Mouse (Mus musculus): Measurements from ENCODE around the gene Dmrta2. TPM values are rescaled to one million over a fixed set of nuclear protein-coding genes. Genes with fewer than 3 reads are reported as not detected.
A peak's percentile ranks its signal among the peaks of the same experiment; 100 is the strongest.

Gene Dmrta2
- polyA plus RNA-seq, 1 experiment from 2014 or later, result 5.9 TPM

- no peak overlapping the region for H3K9ac ChIP-seq (ENCODE audit: low read length)
- DNase-seq (ENCODE audit: low spot score) (no peak), ATAC-seq (no peak)
- no peak overlapping the region for H3K27ac ChIP-seq (ENCODE audit: low read depth, low read length)
- no peak overlapping the region for H3K4me3 ChIP-seq (ENCODE audit: low read depth, low read length)
- no peak overlapping the region for H3K4me2 ChIP-seq (ENCODE audit: low read length)
- H3K36me3 ChIP-seq (ENCODE audit: control insufficient read depth, insufficient read depth, low read length), result peaks cover 5% of the 10 kb centered on the region
- no peaks in the 10 kb centered on the region for H3K4me1 ChIP-seq (ENCODE audit: control insufficient read depth, insufficient read depth, low read length)
- WGBS, result 52% methylated on average over 5 of the region's 5 CpGs
- no peaks in the 10 kb centered on the region for H3K9me3 ChIP-seq (replicated peaks; ENCODE audit: control insufficient read depth, low read length)
- no peaks in the 10 kb centered on the region for H3K27me3 ChIP-seq (replicated peaks; ENCODE audit: control insufficient read depth, insufficient read depth, low read length)
Observed at GRCm38 (mm10) chr4:109960201-109960935, 17.5 kb upstream of the Dmrta2 start.

- no peaks in the 10 kb centered on the region for H3K27me3 ChIP-seq (replicated peaks; ENCODE audit: control insufficient read depth, insufficient read depth, low read length)
- DNase-seq (ENCODE audit: low spot score) (no peak), ATAC-seq (no peak)
- no peak overlapping the region for H3K27ac ChIP-seq (ENCODE audit: low read depth, low read length)
- no peak overlapping the region for H3K4me3 ChIP-seq (ENCODE audit: low read depth, low read length)
- no peak overlapping the region for H3K9ac ChIP-seq (ENCODE audit: low read length)
- H3K4me2 ChIP-seq (ENCODE audit: low read length), result no peak overlapping the region
- WGBS, result 88% methylated on average over 5 of the region's 5 CpGs
- H3K4me1 ChIP-seq (ENCODE audit: control insufficient read depth, insufficient read depth, low read length), result no peaks in the 10 kb centered on the region
- peaks cover 5% of the 10 kb centered on the region for H3K36me3 ChIP-seq (ENCODE audit: control insufficient read depth, insufficient read depth, low read length)
- H3K9me3 ChIP-seq (replicated peaks; ENCODE audit: control insufficient read depth, low read length), result no peaks in the 10 kb centered on the region
Observed at GRCm38 (mm10) chr4:109963570-109964279, 14.1 kb upstream of the Dmrta2 start.

GRCm38 (mm10) chr4:109969561-109969960, 8.3 kb upstream of the Dmrta2 start:
- 90% methylated on average over 5 of the region's 5 CpGs for WGBS
- Histone ChIP-seq H3K4me1 (ENCODE audit: control insufficient read depth, insufficient read depth, low read length) (no peaks in the 10 kb centered on the region), H3K36me3 (ENCODE audit: control insufficient read depth, insufficient read depth, low read length) (no peaks in the 10 kb centered on the region), H3K27ac (ENCODE audit: low read depth, low read length) (no peak overlapping the region), H3K4me2 (ENCODE audit: low read length) (no peak overlapping the region), H3K9me3 (replicated peaks; ENCODE audit: control insufficient read depth, low read length) (no peaks in the 10 kb centered on the region), H3K4me3 (ENCODE audit: low read depth, low read length) (no peak overlapping the region), H3K9ac (ENCODE audit: low read length) (no peak overlapping the region), H3K27me3 (replicated peaks; ENCODE audit: control insufficient read depth, insufficient read depth, low read length) (peaks cover 7% of the 10 kb centered on the region)
- ATAC-seq, result no peak
- DNase-seq (ENCODE audit: low spot score), result no peak

GRCm38 (mm10) chr4:109973991-109974654, 3.7 kb upstream of the Dmrta2 start:
- DNase-seq (ENCODE audit: low spot score) (peak; percentile 44), ATAC-seq (no peak)
- Histone ChIP-seq H3K27me3 (replicated peaks; ENCODE audit: control insufficient read depth, insufficient read depth, low read length) (peaks cover 39% of the 10 kb centered on the region), H3K9ac (ENCODE audit: low read length) (peak overlapping the region; percentile 59), H3K27ac (ENCODE audit: low read depth, low read length) (peak overlapping the region; percentile 90; the same call in 1 of the 2 replicates), H3K36me3 (ENCODE audit: control insufficient read depth, insufficient read depth, low read length) (no peaks in the 10 kb centered on the region), H3K4me3 (ENCODE audit: low read depth, low read length) (peak overlapping the region; percentile 60), H3K4me2 (ENCODE audit: low read length) (peak overlapping the region; percentile 81), H3K4me1 (ENCODE audit: control insufficient read depth, insufficient read depth, low read length) (no peaks in the 10 kb centered on the region), H3K9me3 (replicated peaks; ENCODE audit: control insufficient read depth, low read length) (no peaks in the 10 kb centered on the region)
- WGBS, result 5% methylated on average over 20 of the region's 20 CpGs

DNA sequence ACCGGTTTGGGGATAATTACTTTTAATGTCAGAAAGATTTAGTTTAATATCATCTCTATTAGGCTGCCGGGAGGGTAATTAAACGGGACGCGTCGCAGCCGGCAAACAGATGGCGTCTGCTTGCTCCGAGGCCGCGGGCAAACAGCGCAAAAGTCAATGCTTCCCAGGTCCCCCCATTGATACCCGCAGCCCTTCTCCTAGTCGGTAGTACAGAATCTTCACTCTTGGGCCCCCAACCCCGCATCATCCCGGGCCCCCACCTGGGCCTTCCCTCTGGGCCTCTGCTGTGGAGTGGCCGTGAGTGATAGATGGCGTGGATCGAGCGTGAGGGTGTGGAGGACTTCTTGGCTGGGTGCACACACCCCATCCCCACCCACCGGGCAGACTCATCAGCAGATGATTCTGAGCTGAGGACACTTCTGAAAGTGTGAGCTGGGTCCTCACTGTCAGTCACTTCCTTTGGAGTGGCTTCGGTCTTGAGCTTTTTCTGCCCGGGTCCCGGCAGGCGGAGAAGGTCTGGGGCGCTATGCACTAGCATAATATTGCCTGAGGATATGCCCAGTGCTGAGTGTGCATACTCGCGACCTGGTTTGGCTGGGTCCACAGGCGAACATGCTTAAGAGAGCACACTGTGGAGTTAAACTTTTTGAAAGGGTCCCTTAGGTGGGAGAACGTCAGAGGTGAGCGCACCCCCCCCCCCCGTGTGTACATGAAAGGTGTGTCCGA, 3.0 kb upstream of the Dmrta2 start:
- H3K9ac ChIP-seq (ENCODE audit: low read length), result peak overlapping the region; percentile 59
- ATAC-seq (no peak), DNase-seq (ENCODE audit: low spot score) (peak; percentile 35)
- peak overlapping the region; percentile 90 for H3K27ac ChIP-seq (ENCODE audit: low read depth, low read length)
- WGBS, result 2% methylated on average over 33 of the region's 33 CpGs
- H3K9me3 ChIP-seq (replicated peaks; ENCODE audit: control insufficient read depth, low read length), result no peaks in the 10 kb centered on the region
- peak overlapping the region; percentile 81 for H3K4me2 ChIP-seq (ENCODE audit: low read length)
- peak overlapping the region; percentile 60 for H3K4me3 ChIP-seq (ENCODE audit: low read depth, low read length)
- H3K36me3 ChIP-seq (ENCODE audit: control insufficient read depth, insufficient read depth, low read length), result no peaks in the 10 kb centered on the region
- H3K27me3 ChIP-seq (replicated peaks; ENCODE audit: control insufficient read depth, insufficient read depth, low read length), result peaks cover 44% of the 10 kb centered on the region
- no peaks in the 10 kb centered on the region for H3K4me1 ChIP-seq (ENCODE audit: control insufficient read depth, insufficient read depth, low read length)

- H3K36me3 ChIP-seq (ENCODE audit: control insufficient read depth, insufficient read depth, low read length), result no peaks in the 10 kb centered on the region
- 8% methylated on average over 25 of the region's 25 CpGs for WGBS
- H3K9ac ChIP-seq (ENCODE audit: low read length), result peak overlapping the region; percentile 59
- H3K4me1 ChIP-seq (ENCODE audit: control insufficient read depth, insufficient read depth, low read length), result no peaks in the 10 kb centered on the region
- peak overlapping the region; percentile 90 for H3K27ac ChIP-seq (ENCODE audit: low read depth, low read length)
- H3K9me3 ChIP-seq (replicated peaks; ENCODE audit: control insufficient read depth, low read length), result no peaks in the 10 kb centered on the region
- H3K27me3 ChIP-seq (replicated peaks; ENCODE audit: control insufficient read depth, insufficient read depth, low read length), result peaks cover 51% of the 10 kb centered on the region
- no peak for ATAC-seq
- peak overlapping the region; percentile 60 for H3K4me3 ChIP-seq (ENCODE audit: low read depth, low read length)
- H3K4me2 ChIP-seq (ENCODE audit: low read length), result peak overlapping the region; percentile 81
- peak; percentile 17 for DNase-seq (ENCODE audit: low spot score)
Observed at GRCm38 (mm10) chr4:109975381-109976240, 2.2 kb upstream of the Dmrta2 start.

DNA sequence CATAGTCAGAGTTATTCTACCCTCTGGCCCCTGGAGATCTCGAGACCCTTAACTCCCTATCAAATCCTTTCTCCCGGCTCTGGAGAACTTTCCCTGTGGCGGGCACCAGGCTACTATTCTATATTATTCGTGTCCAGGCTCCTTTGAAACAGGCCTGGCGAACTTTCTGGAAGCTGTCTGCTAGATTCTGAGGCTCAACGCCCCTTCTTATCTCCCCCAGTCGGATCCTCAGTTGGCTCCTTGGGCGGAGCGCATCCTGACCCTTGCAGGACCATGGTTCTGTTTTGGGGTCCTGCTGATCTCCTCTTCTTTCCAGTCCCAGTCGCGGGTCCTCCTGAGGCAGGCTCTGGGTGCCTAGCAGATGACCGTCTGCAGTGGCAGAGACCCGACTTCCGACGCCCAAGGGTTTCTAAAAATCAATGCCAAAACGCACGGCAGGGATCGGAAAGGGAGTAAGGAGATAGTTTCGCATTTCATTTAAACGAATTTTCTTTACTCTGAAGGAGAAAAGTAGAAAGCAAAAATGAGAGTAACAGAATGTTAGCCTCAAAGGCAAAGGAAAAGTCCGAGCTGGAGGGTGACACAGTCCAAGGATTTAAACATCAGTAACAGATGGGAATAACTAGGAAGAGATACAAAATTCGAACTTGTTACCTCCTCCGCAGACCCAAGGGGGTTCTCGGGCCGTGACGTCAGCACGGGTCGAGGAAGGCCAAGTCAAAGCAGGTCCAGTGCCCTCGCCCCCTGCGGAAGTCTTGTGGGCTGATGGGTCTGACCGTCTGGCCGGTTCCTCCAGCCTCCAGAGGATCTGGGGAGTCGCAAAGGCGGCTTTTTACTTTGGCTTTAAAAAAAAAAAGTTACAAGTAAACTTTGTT, 1.3 kb upstream of the Dmrta2 start:
- Histone ChIP-seq H3K4me2 (ENCODE audit: low read length) (peak overlapping the region; percentile 81), H3K4me3 (ENCODE audit: low read depth, low read length) (peak overlapping the region; percentile 60), H3K9ac (ENCODE audit: low read length) (peak overlapping the region; percentile 59), H3K27ac (ENCODE audit: low read depth, low read length) (peak overlapping the region; percentile 90), H3K27me3 (replicated peaks; ENCODE audit: control insufficient read depth, insufficient read depth, low read length) (peaks cover 56% of the 10 kb centered on the region), H3K4me1 (ENCODE audit: control insufficient read depth, insufficient read depth, low read length) (no peaks in the 10 kb centered on the region), H3K36me3 (ENCODE audit: control insufficient read depth, insufficient read depth, low read length) (peaks cover 2% of the 10 kb centered on the region; the same call in 1 of the 2 replicates), H3K9me3 (replicated peaks; ENCODE audit: control insufficient read depth, low read length) (no peaks in the 10 kb centered on the region)
- DNase-seq (ENCODE audit: low spot score) (peak; percentile 28), ATAC-seq (no peak)
- WGBS, result 2% methylated on average over 34 of the region's 34 CpGs
